Mouse (Mus musculus): Measurements from ENCODE around the gene Gm20708. TPM values are rescaled to one million over a fixed set of nuclear protein-coding genes. Genes with fewer than 3 reads are reported as not detected.

The Gm20708 gene
- polyA plus RNA-seq, 1 experiment: not detected

GRCm38 (mm10) chr11:117766275-117766674 is 43.2 kb upstream of the Gm20708 start:
- no peak for TF ChIP-seq CTCF (IDR thresholded peaks at IDR 0.05; ENCODE audit: borderline replicate concordance, control insufficient read depth, extremely low read depth, insufficient read depth, low read length, poor library complexity)
- no peak for TF ChIP-seq POLR2A (IDR thresholded peaks at IDR 0.05; ENCODE audit: control insufficient read depth, extremely low read depth, insufficient read depth, low read length, poor library complexity)
- no peak overlapping the region for H3K4me3 ChIP-seq (ENCODE audit: control insufficient read depth, insufficient read depth, low read length)
- H3K27me3 ChIP-seq (ENCODE audit: control insufficient read depth, insufficient read depth, low read length): no peaks in the 10 kb centered on the region
- H3K4me1 ChIP-seq (replicated peaks; ENCODE audit: control insufficient read depth, insufficient read depth, low read length): peaks cover 8% of the 10 kb centered on the region
- H3K27ac ChIP-seq (ENCODE audit: control insufficient read depth, insufficient read depth, low read length): no peak overlapping the region
- no peak for DNase-seq
- peaks cover 11% of the 10 kb centered on the region for H3K36me3 ChIP-seq (ENCODE audit: control insufficient read depth, insufficient read depth, low read length)
- 94% methylated on average over 3 of the region's 3 CpGs for WGBS

- Histone ChIP-seq H3K27me3 (ENCODE audit: control insufficient read depth, insufficient read depth, low read length) (no peaks in the 10 kb centered on the region), H3K36me3 (ENCODE audit: control insufficient read depth, insufficient read depth, low read length) (peaks cover 16% of the 10 kb centered on the region), H3K4me1 (replicated peaks; ENCODE audit: control insufficient read depth, insufficient read depth, low read length) (peaks cover under 1% of the 10 kb centered on the region), H3K4me3 (ENCODE audit: control insufficient read depth, insufficient read depth, low read length) (no peak overlapping the region), H3K27ac (ENCODE audit: control insufficient read depth, insufficient read depth, low read length) (no peak overlapping the region)
- 93% methylated on average over 20 of the region's 20 CpGs for WGBS
- TF ChIP-seq POLR2A (IDR thresholded peaks at IDR 0.05; ENCODE audit: control insufficient read depth, extremely low read depth, insufficient read depth, low read length, poor library complexity): no peak
- no peak for TF ChIP-seq CTCF (IDR thresholded peaks at IDR 0.05; ENCODE audit: borderline replicate concordance, control insufficient read depth, extremely low read depth, insufficient read depth, low read length, poor library complexity)
- DNase-seq: no peak
These were observed 40.5 kb upstream of the Gm20708 start for GRCm38 (mm10) chr11:117768725-117769682.

GRCm38 (mm10) chr11:117769683-117770047 is 39.8 kb upstream of the Gm20708 start:
- WGBS: 95% methylated on average over 7 of the region's 7 CpGs
- Histone ChIP-seq H3K36me3 (ENCODE audit: control insufficient read depth, insufficient read depth, low read length) (peaks cover 22% of the 10 kb centered on the region), H3K27me3 (ENCODE audit: control insufficient read depth, insufficient read depth, low read length) (no peaks in the 10 kb centered on the region), H3K27ac (ENCODE audit: control insufficient read depth, insufficient read depth, low read length) (no peak overlapping the region), H3K4me3 (ENCODE audit: control insufficient read depth, insufficient read depth, low read length) (no peak overlapping the region), H3K4me1 (replicated peaks; ENCODE audit: control insufficient read depth, insufficient read depth, low read length) (no peaks in the 10 kb centered on the region; the same call in 1 of the 2 replicates)
- no peak for DNase-seq
- no peak for TF ChIP-seq POLR2A (IDR thresholded peaks at IDR 0.05; ENCODE audit: control insufficient read depth, extremely low read depth, insufficient read depth, low read length, poor library complexity)
- no peak for TF ChIP-seq CTCF (IDR thresholded peaks at IDR 0.05; ENCODE audit: borderline replicate concordance, control insufficient read depth, extremely low read depth, insufficient read depth, low read length, poor library complexity)

GRCm38 (mm10) chr11:117770407-117770806 is 39.1 kb upstream of the Gm20708 start:
- H3K36me3 ChIP-seq (ENCODE audit: control insufficient read depth, insufficient read depth, low read length): peaks cover 29% of the 10 kb centered on the region
- no peak for DNase-seq
- no peaks in the 10 kb centered on the region; the same call in 1 of the 2 replicates for H3K4me1 ChIP-seq (replicated peaks; ENCODE audit: control insufficient read depth, insufficient read depth, low read length)
- no peak for TF ChIP-seq POLR2A (IDR thresholded peaks at IDR 0.05; ENCODE audit: control insufficient read depth, extremely low read depth, insufficient read depth, low read length, poor library complexity)
- TF ChIP-seq CTCF (IDR thresholded peaks at IDR 0.05; ENCODE audit: borderline replicate concordance, control insufficient read depth, extremely low read depth, insufficient read depth, low read length, poor library complexity): no peak
- H3K27ac ChIP-seq (ENCODE audit: control insufficient read depth, insufficient read depth, low read length): no peak overlapping the region
- no peak overlapping the region for H3K4me3 ChIP-seq (ENCODE audit: control insufficient read depth, insufficient read depth, low read length)
- H3K27me3 ChIP-seq (ENCODE audit: control insufficient read depth, insufficient read depth, low read length): no peaks in the 10 kb centered on the region
- 95% methylated on average over 10 of the region's 10 CpGs for WGBS

- H3K4me3 ChIP-seq (ENCODE audit: control insufficient read depth, insufficient read depth, low read length): no peak overlapping the region
- 92% methylated on average over 7 of the region's 7 CpGs for WGBS
- no peaks in the 10 kb centered on the region for H3K27me3 ChIP-seq (ENCODE audit: control insufficient read depth, insufficient read depth, low read length)
- H3K36me3 ChIP-seq (ENCODE audit: control insufficient read depth, insufficient read depth, low read length): peaks cover 26% of the 10 kb centered on the region
- no peak overlapping the region for H3K27ac ChIP-seq (ENCODE audit: control insufficient read depth, insufficient read depth, low read length)
- no peak for DNase-seq
- TF ChIP-seq CTCF (IDR thresholded peaks at IDR 0.05; ENCODE audit: borderline replicate concordance, control insufficient read depth, extremely low read depth, insufficient read depth, low read length, poor library complexity) (no peak), POLR2A (IDR thresholded peaks at IDR 0.05; ENCODE audit: control insufficient read depth, extremely low read depth, insufficient read depth, low read length, poor library complexity) (no peak)
- H3K4me1 ChIP-seq (replicated peaks; ENCODE audit: control insufficient read depth, insufficient read depth, low read length): peaks cover 16% of the 10 kb centered on the region
These were observed 37.1 kb upstream of the Gm20708 start for GRCm38 (mm10) chr11:117772352-117772751.

GRCm38 (mm10) chr11:117774925-117775324 is 34.5 kb upstream of the Gm20708 start:
- Histone ChIP-seq H3K27me3 (ENCODE audit: control insufficient read depth, insufficient read depth, low read length) (no peaks in the 10 kb centered on the region), H3K36me3 (ENCODE audit: control insufficient read depth, insufficient read depth, low read length) (peaks cover 23% of the 10 kb centered on the region), H3K27ac (ENCODE audit: control insufficient read depth, insufficient read depth, low read length) (no peak overlapping the region), H3K4me3 (ENCODE audit: control insufficient read depth, insufficient read depth, low read length) (no peak overlapping the region), H3K4me1 (replicated peaks; ENCODE audit: control insufficient read depth, insufficient read depth, low read length) (peaks cover 35% of the 10 kb centered on the region)
- 98% methylated on average over 10 of the region's 10 CpGs for WGBS
- DNase-seq: no peak
- no peak for TF ChIP-seq POLR2A (IDR thresholded peaks at IDR 0.05; ENCODE audit: control insufficient read depth, extremely low read depth, insufficient read depth, low read length, poor library complexity)
- no peak for TF ChIP-seq CTCF (IDR thresholded peaks at IDR 0.05; ENCODE audit: borderline replicate concordance, control insufficient read depth, extremely low read depth, insufficient read depth, low read length, poor library complexity)

All from thymus, adult 2 months (tissue).